Mouse (Mus musculus) olfactory bulb, adult 2 months (tissue): ENCODE measurements around the gene Bicra. TPM values are rescaled to one million over a fixed set of nuclear protein-coding genes. Genes with fewer than 3 reads are reported as not detected.

Source experiments
- H3K27ac ChIP-seq: fragments of 200-500 bp; 2 replicates; pipeline ENCODE4 v1.5.1; 2012; ENCODE audit warnings: low read depth, low read length; ENCODE audit not compliant: insufficient read depth
- H3K4me1 ChIP-seq: fragments of 200-500 bp; 2 replicates; pipeline ENCODE4 v1.6.1; 2012; ENCODE audit warnings: low read length; ENCODE audit not compliant: control insufficient read depth, insufficient read depth
- H3K4me3 ChIP-seq: fragments of 200-500 bp; 2 replicates; pipeline ENCODE4 v1.5.1; 2012; ENCODE audit warnings: mild to moderate bottlenecking, low read depth, low read length, moderate library complexity; ENCODE audit not compliant: insufficient read depth
- CTCF ChIP-seq: fragments of 200-500 bp; IDR thresholded peaks from 2 replicates; pipeline ENCODE4 v1.5.1; 2012; ENCODE audit warnings: low read depth, mild to moderate bottlenecking, low read length, moderate library complexity; ENCODE audit not compliant: insufficient read depth
- POLR2A ChIP-seq: fragments of 200-500 bp; IDR thresholded peaks from 2 replicates; pipeline ENCODE4 v1.6.1; 2012; ENCODE audit warnings: mild to moderate bottlenecking, low read depth, low read length, moderate library complexity; ENCODE audit not compliant: insufficient read depth
- WGBS: fragments of 180-500 bp; shearing (Covaris S2); methylation state at CpG from one replicate; pipeline ENCODE4 v1.1.7; 2018; 5-methylcytosine and 5-hydroxymethylcytosine counted together
- polyA plus RNA-seq: library from polyadenylated mRNA; stranded (reverse); fragments of >200 nt; gene quantifications from 2 replicates; pipeline ENCODE4 v1.2.4, GENCODE M21; 2012; ENCODE audit warnings: low replicate concordance; ENCODE audit not compliant: missing spikeins, insufficient read depth, insufficient read length

Gene Bicra
- polyA plus RNA-seq, 1 experiment: not detected

DNA sequence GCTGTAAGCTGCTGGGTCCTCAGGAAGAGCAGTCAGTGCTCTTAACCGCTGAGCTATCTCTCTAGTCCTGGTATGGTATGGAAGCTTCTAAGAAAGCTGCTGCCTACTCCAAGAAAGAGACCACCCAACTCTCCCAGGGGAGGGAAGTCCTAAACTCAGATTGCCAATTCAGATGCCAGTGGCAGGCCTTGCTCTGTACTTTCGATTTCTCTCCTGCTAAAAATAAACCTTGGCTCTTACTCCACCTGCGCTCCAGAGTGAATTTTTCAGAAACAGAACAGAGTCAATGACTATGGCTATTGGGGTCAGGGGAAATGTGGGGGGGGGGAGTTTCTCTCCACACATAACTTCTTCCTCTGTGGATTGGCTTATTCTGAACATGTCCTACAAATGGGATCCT is 116.1 kb downstream of the Bicra start:
- H3K4me1 ChIP-seq: no peaks in the 10 kb centered on the region
- WGBS: 59% methylated on average over 3 of the region's 3 CpGs
- TF ChIP-seq CTCF: no peak
- TF ChIP-seq POLR2A: no peak
- H3K27ac ChIP-seq: no peak overlapping the region
- H3K4me3 ChIP-seq: no peak overlapping the region

DNA sequence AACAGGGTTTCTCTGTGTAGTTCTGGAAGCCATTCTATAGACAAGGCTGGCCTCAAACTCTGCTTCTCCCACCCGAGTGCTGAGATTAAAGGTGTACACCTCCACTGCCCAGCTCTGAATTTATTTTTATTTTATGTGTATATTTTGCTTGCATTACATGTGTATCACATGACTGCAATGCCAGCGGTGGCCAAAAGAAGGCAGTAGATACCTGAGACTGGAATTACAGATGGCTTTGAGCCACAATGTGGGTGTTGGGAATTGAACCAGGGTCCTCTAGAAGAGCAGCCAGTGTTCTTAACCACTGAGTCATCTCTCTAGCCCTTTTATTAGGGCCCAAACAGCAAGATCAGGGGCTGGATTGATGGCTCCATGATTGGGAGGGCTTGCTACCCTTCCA is 117.2 kb downstream of the Bicra start:
- no peak for TF ChIP-seq POLR2A
- no peak for TF ChIP-seq CTCF

DNA sequence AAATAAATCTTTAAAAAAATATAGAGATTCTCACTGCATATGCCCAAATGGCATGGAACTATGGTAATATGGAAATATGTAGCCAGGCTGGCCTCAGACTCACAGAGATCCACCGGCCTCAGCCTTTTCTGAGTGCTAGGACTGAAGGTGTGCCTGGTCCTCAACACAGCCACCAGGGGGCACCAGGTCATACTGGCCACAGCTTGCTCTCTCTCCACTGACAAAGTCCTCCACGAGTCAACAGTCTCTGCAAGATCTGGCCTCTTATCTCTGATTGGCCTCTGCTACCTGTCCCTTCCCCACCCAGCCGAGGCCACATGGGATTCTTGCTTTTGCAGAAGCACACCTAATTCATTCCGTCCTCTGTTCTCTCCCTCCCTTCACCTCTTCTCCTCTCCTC is 117.8 kb downstream of the Bicra start:
- no peaks in the 10 kb centered on the region for H3K4me1 ChIP-seq
- H3K27ac ChIP-seq: no peak overlapping the region
- 43% methylated on average over 4 of the region's 4 CpGs for WGBS
- TF ChIP-seq CTCF (peak; percentile 38; the same call in 1 of the 2 replicates), POLR2A (no peak)
- no peak overlapping the region for H3K4me3 ChIP-seq

More for the DNA sequence above, 117.2 kb downstream of the Bicra start:
- Histone ChIP-seq H3K27ac (no peak overlapping the region), H3K4me3 (no peak overlapping the region), H3K4me1 (no peaks in the 10 kb centered on the region)
- WGBS: 76% methylated on average over 2 of the region's 2 CpGs

DNA sequence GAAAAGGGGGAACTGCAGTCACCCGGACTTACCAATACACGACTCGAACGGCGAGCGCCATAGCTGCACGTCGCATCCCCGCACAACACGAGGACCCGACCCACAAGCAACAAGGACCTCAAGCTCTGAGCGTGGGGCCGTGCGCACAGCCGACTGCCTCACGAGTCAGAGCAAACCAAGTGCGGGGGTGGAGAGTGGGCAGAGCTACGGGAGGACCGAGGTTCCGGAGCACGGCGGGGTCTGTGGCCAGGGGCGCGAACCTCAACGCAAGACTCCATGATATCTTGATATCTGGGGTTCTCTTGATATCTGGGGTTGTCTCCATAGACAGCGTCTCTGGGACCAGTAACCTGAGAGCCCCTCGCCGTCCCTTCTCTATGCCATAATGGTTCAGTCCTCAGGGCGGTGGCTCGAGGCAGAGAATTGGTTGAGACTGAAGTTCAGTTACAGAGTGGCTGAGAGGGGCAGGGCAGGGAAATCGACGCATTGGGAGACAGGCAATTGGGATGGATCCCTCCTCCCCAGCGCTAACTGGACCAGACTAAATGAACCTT is 125.4 kb downstream of the Bicra start, which contains the start of gene Selenow:
TSS of gene Selenow (minus strand) at position 183 of the 554 bp plus-strand sequence.
- under 1% methylated on average over 33 of the region's 33 CpGs for WGBS
- peaks cover 15% of the 10 kb centered on the region for H3K4me1 ChIP-seq
- H3K27ac ChIP-seq: peak within 1 kb of the TSS; percentile 94
- no peak for TF ChIP-seq CTCF
- peak; percentile 90 for TF ChIP-seq POLR2A
- H3K4me3 ChIP-seq: peak within 1 kb of the TSS; percentile 75

DNA sequence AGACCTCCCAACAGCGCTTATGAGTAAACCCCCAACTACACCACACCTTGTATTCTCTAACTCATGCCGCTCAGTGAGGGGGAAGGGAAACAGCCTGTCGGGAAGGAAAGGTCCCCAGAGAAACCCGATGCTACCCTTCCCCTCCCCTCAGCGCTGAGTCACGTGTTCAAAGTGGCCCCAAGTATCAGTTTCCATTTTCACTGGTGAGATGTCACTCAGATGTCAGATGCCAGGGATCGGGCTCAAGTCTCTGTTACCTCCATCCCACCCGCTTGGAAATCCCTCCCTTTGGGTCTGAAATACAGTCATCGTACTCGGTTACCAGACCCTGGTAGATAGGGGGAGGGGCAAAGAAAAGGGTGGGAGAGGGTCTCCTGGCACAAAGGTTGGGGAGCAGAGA is 125.9 kb downstream of the Bicra start:
- H3K4me1 ChIP-seq: peaks cover 15% of the 10 kb centered on the region
- under 1% methylated on average over 10 of the region's 10 CpGs for WGBS
- peak overlapping the region; percentile 75 for H3K4me3 ChIP-seq
- TF ChIP-seq CTCF (no peak), POLR2A (no peak)
- H3K27ac ChIP-seq: peak overlapping the region; percentile 94

Other genes with a start within 250 kb of the Bicra start
- not detected in 2 replicates for gene Obox6, start 208.2 kb downstream of the Bicra start, polyA plus RNA-seq
- not detected in 2 replicates for gene Crx, start 168.0 kb downstream of the Bicra start, polyA plus RNA-seq
- gene Crxos, start 165.3 kb downstream of the Bicra start, polyA plus RNA-seq: not detected in 2 replicates
- 430 TPM in 1 of 2 replicates, not detected in the other for gene Selenow, start 125.5 kb downstream of the Bicra start, polyA plus RNA-seq
- not detected in 2 replicates for gene Nop53, start 101.8 kb downstream of the Bicra start, polyA plus RNA-seq
- gene Ehd2, start 80.4 kb downstream of the Bicra start, polyA plus RNA-seq: not detected in 2 replicates
- not detected in 2 replicates for gene Zfp541, start 13.9 kb upstream of the Bicra start, polyA plus RNA-seq
- gene Napa, start 50.5 kb upstream of the Bicra start, polyA plus RNA-seq: not detected in 2 replicates
- not detected in 2 replicates for gene Kptn, start 72.0 kb upstream of the Bicra start, polyA plus RNA-seq
- not detected in 2 replicates for gene Slc8a2, start 81.9 kb upstream of the Bicra start, polyA plus RNA-seq
- gene Meis3, start 127.2 kb upstream of the Bicra start, polyA plus RNA-seq: not detected in 2 replicates
- gene Dhx34, start 174.1 kb upstream of the Bicra start, polyA plus RNA-seq: not detected in 2 replicates
- gene C5ar2, start 196.2 kb upstream of the Bicra start, polyA plus RNA-seq: not detected in 2 replicates
- not detected in 2 replicates for gene C5ar1, start 211.6 kb upstream of the Bicra start, polyA plus RNA-seq
- not detected in 2 replicates for gene Inafm1, start 225.7 kb upstream of the Bicra start, polyA plus RNA-seq
- gene Ccdc9, start 238.9 kb upstream of the Bicra start, polyA plus RNA-seq: not detected in 2 replicates